Mouse (Mus musculus) limb, embryonic 14.5 days (tissue): ENCODE measurements around the gene Tmem143. TPM values are rescaled to one million over a fixed set of nuclear protein-coding genes. Genes with fewer than 3 reads are reported as not detected.

ENCODE experiments used
- ATAC-seq: fragments of 200-750 bp; cut with Nextera tagmentation; 2 replicates; pipeline ENCODE4 v1.8.0; 2017; ENCODE audit warnings: low read depth, moderate number of reproducible peaks, moderate TSS enrichment; ENCODE audit not compliant: low FRiP score
- DNase-seq: peaks from one replicate; pipeline ENCODE4 v3.0.0-alpha.2; 2015; ENCODE audit warnings: low spot score
- H3K27ac ChIP-seq: fragments of 300-500 bp; sonication (generic); replicated peaks from 2 replicates; pipeline ENCODE4 v1.5.1; 2014; ENCODE audit warnings: low read depth, mild to moderate bottlenecking, low read length, moderate library complexity, mixed read lengths
- H3K27me3 ChIP-seq: fragments of 300-500 bp; sonication (generic); 2 replicates; pipeline ENCODE4 v1.6.1; 2014; ENCODE audit warnings: low read length, mixed read lengths; ENCODE audit not compliant: control insufficient read depth, insufficient read depth
- H3K36me3 ChIP-seq: fragments of 300-500 bp; sonication (generic); 2 replicates; pipeline ENCODE4 v1.6.1; 2014; ENCODE audit warnings: mild to moderate bottlenecking, low read length, moderate library complexity, mixed read lengths; ENCODE audit not compliant: control insufficient read depth, insufficient read depth
- H3K4me1 ChIP-seq: fragments of 300-500 bp; sonication (generic); 2 replicates; pipeline ENCODE4 v1.6.1; 2014; ENCODE audit warnings: antibody characterized with exemption, low read length, mixed read lengths; ENCODE audit not compliant: control insufficient read depth, insufficient read depth
- H3K4me2 ChIP-seq: fragments of 300-500 bp; sonication (generic); replicated peaks from 2 replicates; pipeline ENCODE4 v1.6.1; 2014; ENCODE audit warnings: low read depth, mild to moderate bottlenecking, low read length, moderate library complexity; ENCODE audit not compliant: severe bottlenecking
- H3K4me3 ChIP-seq: fragments of 300-500 bp; sonication (generic); replicated peaks from 2 replicates; pipeline ENCODE4 v1.5.1; 2014; ENCODE audit warnings: low read length
- H3K9ac ChIP-seq: fragments of 300-500 bp; sonication (generic); 2 replicates; pipeline ENCODE4 v1.6.1; 2014; ENCODE audit warnings: mild to moderate bottlenecking, low read depth, low read length, moderate library complexity; ENCODE audit not compliant: severe bottlenecking
- H3K9me3 ChIP-seq: fragments of 300-500 bp; sonication (generic); 2 replicates; pipeline ENCODE4 v1.6.1; 2016; ENCODE audit warnings: low read length; ENCODE audit not compliant: control insufficient read depth
- POLR2A ChIP-seq: fragments of 200-500 bp; IDR thresholded peaks from 2 replicates; pipeline ENCODE4 v1.8.0; 2012; ENCODE audit warnings: inconsistent platforms, mild to moderate bottlenecking, moderate library complexity, borderline replicate concordance; ENCODE audit not compliant: insufficient read depth, insufficient read length; ENCODE audit errors: extremely low read depth
- WGBS: fragments of 180-500 bp; shearing (Covaris S2); extraction: QIAGEN DNeasy Blood & Tissue Kit; methylation state at CpG from one replicate; pipeline ENCODE4 v1.1.7; 2014; 5-methylcytosine and 5-hydroxymethylcytosine counted together
- polyA plus RNA-seq, 2 experiments: library from polyadenylated mRNA; depleted of rRNA in 1 of 2; stranded (reverse) in 1 of 2; unstranded in 1 of 2; fragments of >200 nt; fragmentation: Nextera tagmentation in 1 of 2; extraction: Ambion mirVana in 1 of 2; gene quantifications; 2 replicates each; pipeline versions ENCODE4 v1.2.1 to v1.2.3; 2012 to 2014

Gene Tmem143
- polyA plus RNA-seq, 2 experiments, result 4.7 to 17.1 TPM

GRCm38 (mm10) chr7:45869107-45869670 lies 27.6 kb upstream of the Tmem143 start:
- Histone ChIP-seq H3K9ac (peak overlapping the region; percentile 36; the same call in 1 of the 2 replicates), H3K4me3 (peak overlapping the region; percentile 34), H3K9me3 (no peaks in the 10 kb centered on the region), H3K27ac (no peak overlapping the region), H3K36me3 (peaks cover 4% of the 10 kb centered on the region), H3K4me2 (peak overlapping the region; percentile 53), H3K27me3 (peaks cover 32% of the 10 kb centered on the region), H3K4me1 (peaks cover 33% of the 10 kb centered on the region)
- no peak for ATAC-seq
- WGBS, result 13% methylated on average over 8 of the region's 8 CpGs
- DNase-seq, result no peak
- no peak for TF ChIP-seq POLR2A

GRCm38 (mm10) chr7:45869787-45870186 lies 27.0 kb upstream of the Tmem143 start:
- H3K27me3 ChIP-seq, result peaks cover 32% of the 10 kb centered on the region
- H3K9me3 ChIP-seq, result no peaks in the 10 kb centered on the region
- peaks cover 10% of the 10 kb centered on the region for H3K36me3 ChIP-seq
- ATAC-seq (no peak), DNase-seq (no peak)
- no peak overlapping the region for H3K27ac ChIP-seq
- peak overlapping the region; percentile 34 for H3K4me3 ChIP-seq
- H3K9ac ChIP-seq, result peak overlapping the region; percentile 36; the same call in 1 of the 2 replicates
- 1% methylated on average over 10 of the region's 14 CpGs for WGBS
- TF ChIP-seq POLR2A, result no peak
- peaks cover 39% of the 10 kb centered on the region for H3K4me1 ChIP-seq
- H3K4me2 ChIP-seq, result peak overlapping the region; percentile 53

GRCm38 (mm10) chr7:45870282-45871058 lies 26.3 kb upstream of the Tmem143 start:
- Histone ChIP-seq H3K9ac (peak overlapping the region; percentile 49), H3K4me3 (peak overlapping the region; percentile 34), H3K9me3 (no peaks in the 10 kb centered on the region), H3K4me1 (peaks cover 40% of the 10 kb centered on the region), H3K27ac (no peak overlapping the region), H3K4me2 (peak overlapping the region; percentile 53), H3K27me3 (peaks cover 32% of the 10 kb centered on the region), H3K36me3 (peaks cover 16% of the 10 kb centered on the region)
- DNase-seq (no peak), ATAC-seq (no peak)
- WGBS, result 2% methylated on average over 29 of the region's 30 CpGs
- TF ChIP-seq POLR2A, result no peak

- peak; percentile 46; the same call in 1 of the 2 replicates for TF ChIP-seq POLR2A
- Histone ChIP-seq H3K27ac (peak within 1 kb of the TSS; percentile 88), H3K4me2 (peak within 1 kb of the TSS; percentile 77), H3K36me3 (peaks cover 38% of the 10 kb centered on the region), H3K27me3 (peaks cover 28% of the 10 kb centered on the region), H3K4me1 (peaks cover 36% of the 10 kb centered on the region), H3K9me3 (no peaks in the 10 kb centered on the region), H3K4me3 (peak within 1 kb of the TSS; percentile 75), H3K9ac (peak within 1 kb of the TSS; percentile 92)
- under 1% methylated on average over 18 of the region's 18 CpGs for WGBS
- DNase-seq (peak; percentile 93), ATAC-seq (peak; percentile 84)
Observed at GRCm38 (mm10) chr7:45872624-45873023, 24.1 kb upstream of the Tmem143 start, which contains the start of gene Kdelr1. Gene Kdelr1, plus strand, starts transcription at chr7:45872772.

GRCm38 (mm10) chr7:45873061-45873947 lies 23.4 kb upstream of the Tmem143 start:
- no peak for TF ChIP-seq POLR2A
- Histone ChIP-seq H3K27ac (peak overlapping the region; percentile 88), H3K36me3 (peaks cover 42% of the 10 kb centered on the region), H3K4me2 (peak overlapping the region; percentile 77), H3K9me3 (no peaks in the 10 kb centered on the region), H3K4me1 (peaks cover 31% of the 10 kb centered on the region), H3K9ac (peak overlapping the region; percentile 92), H3K4me3 (peak overlapping the region; percentile 75), H3K27me3 (peaks cover 27% of the 10 kb centered on the region)
- 2% methylated on average over 27 of the region's 28 CpGs for WGBS
- DNase-seq (peak; percentile 35), ATAC-seq (peak; percentile 31)
